Mouse (Mus musculus) frontal cortex, postnatal 36 days (tissue): Measurements from ENCODE around the gene Nrip2.

Source experiments
- DNase-seq, 2 experiments: peaks; one replicate each; pipeline ENCODE4 v3.0.0; 2022; ENCODE audit warnings: low spot score in 2 of 2

Gene Nrip2

DNA sequence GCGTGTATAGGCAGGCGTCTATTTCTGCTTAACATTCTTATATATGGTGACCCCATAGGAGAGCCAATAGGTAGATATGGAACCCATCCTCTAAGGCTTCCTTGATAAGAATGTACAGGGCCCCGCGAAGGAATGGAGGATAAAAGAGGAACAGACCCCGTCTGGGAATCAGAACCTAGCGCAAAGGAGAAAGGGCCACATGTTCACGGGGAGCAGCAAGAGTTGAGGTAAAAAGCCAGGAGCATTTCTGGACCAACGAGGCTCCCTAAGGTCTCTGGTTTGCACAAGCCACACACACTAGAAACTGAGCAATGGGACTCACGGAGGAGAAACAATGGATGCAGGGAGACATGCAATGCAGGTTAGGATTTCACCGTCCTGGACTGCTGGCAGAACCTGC is 38.2 kb downstream of the Nrip2 start:
- no peak for DNase-seq

DNA sequence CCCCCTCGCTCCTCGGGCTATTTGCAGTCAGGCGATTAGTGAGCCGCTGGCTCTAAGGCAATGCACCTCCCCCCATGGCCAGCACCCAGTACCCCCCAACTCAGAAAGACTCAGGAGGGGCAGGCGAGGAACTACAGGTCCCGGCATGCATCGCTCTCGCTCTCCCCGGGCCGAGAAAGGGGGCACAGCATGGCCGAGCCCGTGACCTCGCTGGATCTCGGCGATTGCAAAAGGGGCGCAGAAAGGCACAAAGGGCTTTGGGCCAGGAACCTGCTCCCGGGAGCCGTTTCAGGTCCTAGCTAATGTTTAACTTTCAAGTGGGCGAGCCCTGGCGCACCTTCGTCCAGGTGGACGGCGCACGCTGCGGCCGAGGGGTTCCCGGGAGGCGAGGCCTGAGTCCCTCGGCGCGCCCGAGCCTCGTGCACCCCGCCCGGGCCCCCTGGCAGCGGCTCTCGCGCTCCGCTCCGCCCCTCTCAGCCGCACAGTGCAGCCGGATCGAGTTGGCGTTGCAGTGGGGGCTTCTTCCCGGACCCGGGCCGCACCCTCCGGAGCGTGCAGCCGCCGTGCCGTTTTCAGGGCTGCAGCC is 38.7 kb downstream of the Nrip2 start:
- DNase-seq: peak; percentile 52 to 59

DNA sequence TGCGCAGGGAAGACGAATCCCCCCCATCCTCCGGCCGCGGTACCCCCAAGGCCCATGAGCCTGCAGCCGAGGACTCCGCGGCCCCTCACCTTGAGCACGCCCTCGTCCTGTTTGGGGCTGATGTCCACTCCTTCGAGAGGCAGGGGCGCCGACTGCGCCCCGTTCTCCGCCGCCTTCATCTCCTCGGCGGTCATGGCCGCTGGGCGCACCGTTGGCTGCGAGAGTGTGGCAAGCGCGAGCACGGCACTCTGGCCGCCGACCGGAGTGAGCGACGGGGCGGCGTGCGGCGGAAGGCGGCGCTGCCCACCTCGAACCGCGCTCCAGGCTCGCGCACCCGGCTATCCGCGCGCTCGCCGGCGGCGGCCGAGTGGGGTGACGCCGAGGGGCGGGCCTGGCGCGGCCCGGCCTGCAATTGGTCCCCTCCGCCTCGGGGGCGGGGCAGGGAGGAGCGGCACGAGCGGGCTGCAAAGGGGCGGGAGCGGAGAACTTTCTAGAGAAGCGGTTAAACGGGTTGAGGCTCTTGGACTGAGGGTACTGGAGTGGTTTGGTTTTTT is 39.3 kb downstream of the Nrip2 start, which contains the start of gene Fkbp4:
Fkbp4 (minus strand) TSS at position 361 of the 554 bp plus-strand sequence.
- DNase-seq: peak; percentile 91

DNA sequence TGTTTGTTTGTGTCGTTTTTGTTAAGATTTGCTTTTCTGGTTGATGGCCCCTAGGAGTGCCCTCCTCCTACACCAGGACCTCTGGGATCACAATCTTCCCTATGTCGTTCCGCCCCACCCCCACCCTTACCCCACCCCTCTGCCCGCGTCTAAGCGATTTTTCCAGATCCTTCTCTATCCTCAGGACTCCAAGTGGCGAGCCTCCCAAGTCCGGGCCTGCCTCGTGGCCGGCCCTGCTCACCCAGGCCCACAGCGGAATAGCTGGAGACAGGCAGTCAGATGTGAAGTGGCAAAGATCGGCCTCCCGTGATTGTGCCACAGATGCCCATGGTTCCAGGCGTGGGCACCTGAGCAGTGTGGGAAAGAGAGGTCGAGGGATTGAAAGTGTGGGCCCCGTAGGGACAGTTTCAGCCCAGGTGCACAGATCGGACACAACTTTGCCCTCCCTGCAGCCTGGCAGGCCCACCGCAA is 39.8 kb downstream of the Nrip2 start:
- DNase-seq: peak in 1 of 2 experiments; percentile 21

DNA sequence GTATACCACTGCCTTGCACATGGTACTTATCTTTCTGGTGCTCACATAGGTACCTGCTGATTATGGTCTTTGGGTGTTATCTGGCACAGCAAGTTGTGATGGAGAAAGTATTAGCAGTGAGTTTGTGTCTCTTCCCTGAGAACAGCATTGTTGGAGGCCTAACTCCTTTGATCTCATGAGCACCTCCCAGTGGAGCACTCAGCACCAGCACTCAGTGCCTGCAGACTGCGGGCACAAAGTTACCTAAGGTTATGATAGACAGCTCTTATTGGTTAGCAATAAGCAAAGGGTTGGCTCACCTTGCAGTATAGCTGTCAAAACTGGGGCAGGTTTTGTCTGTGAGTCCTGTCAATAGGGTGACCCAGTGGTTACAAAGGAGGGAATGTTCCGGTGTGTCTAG is 41.1 kb downstream of the Nrip2 start:
- DNase-seq: no peak

DNA sequence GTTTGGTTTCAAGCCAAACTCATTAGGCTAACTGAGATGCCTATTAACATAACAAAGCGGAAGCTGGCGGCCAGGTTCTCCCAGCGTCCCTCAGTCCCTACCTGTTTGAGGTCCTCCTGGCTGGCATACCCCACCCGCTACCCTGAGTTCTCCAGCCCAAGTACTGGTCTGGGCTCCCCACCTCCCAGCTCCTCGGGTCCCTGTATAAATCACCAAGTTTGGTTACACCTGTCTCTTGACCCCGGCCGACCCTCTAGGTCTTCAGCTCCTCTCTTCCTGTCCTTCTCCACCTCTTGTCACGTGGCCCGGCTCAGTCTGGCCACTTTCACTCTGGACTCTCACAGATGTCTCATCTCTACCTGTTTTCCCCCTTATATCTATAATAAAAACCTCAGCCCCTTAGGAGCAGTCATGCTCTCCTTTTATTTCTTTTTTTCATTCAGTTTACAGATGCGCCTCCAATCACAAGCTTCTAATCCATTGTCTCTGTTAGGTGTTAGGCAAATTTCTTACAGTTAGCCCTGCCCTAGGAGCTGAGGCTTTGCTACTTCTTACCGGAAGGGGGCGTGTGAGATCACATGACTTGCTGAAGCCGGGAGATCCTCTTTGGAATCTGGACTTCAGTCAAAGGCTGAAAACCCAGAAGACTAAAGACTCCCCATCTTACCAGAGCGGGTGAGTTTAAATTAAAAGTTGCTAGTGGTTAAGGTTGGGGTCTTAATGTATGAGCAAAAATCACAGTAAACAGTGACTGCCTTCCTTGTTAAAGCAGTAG is 46.9 kb downstream of the Nrip2 start:
- DNase-seq: peak; percentile 30 to 44

DNA sequence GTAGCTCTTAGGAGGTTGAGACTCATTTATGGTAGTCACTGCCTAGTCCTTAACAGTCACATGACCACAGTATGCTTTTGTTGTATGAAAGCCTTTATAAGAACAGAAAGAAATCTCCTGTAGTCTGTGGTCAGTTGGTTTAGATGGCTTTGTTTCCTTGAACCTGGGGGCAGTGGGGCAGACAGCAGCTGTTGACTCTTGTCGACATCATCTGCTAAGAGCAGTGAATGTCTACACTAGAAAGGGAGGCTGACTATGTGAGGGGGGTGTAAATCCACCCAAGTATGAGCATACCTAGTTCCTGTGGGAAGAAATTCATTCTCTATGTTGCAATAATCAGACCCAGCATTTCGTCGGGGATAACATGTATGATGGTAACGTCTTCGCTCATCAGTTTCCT is 48.0 kb downstream of the Nrip2 start:
- DNase-seq: no peak

DNA sequence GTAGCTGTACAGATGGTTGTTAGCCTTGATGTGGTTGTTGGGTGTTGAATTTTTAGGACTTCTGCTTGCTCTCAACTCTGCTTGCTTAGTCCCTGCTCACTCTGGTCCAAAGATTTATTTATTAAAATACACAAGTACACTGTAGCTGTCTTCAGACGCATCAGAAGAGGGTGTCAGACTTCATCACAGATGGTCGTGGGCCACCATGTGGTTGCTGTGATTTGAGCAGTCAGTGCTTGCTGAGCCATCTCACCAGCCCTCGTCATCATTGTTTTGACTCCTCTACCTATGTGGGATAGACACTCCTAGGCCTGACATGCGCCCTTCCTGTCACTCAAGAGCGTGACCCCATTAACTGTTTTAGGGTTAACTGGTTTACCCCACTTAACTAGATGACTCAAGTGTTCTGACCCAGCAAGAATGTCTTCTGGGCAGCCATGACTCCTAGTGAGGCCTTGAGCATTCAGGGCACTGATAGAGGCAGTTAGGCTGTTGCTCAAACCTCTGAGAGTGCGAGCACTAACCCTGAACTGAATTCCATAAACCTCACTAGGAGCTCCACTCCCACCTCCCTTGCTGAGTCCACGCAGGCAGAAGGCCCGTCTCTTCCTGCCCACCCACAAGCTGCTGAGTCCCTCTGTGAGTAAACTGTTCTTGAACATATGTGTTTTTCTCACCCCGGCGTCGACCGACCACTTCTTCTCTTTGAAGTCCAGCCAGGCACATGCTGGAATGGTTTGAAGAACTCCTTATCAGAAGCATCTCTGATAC is 56.9 kb downstream of the Nrip2 start:
- peak; percentile 24 to 31 for DNase-seq

DNA sequence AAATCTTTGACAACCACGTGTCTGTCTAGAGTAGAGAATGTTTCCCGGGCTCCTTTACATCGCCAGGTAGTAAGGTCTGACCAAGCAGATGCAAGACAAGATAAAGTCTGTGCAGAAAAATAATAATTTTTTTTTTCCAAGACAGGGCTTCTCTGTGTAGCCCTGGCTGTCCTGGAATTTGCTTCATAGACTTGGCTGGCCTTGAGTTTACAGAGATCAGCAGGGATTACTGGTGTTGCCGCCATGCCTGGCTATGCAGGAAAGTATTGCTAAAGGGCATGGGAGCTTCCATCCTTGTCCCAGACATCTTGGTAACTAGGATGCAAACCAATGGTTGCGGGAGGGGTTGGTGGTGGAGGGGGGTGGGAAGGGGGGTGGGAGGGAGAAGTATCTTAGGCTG is 58.1 kb downstream of the Nrip2 start:
- no peak for DNase-seq

DNA sequence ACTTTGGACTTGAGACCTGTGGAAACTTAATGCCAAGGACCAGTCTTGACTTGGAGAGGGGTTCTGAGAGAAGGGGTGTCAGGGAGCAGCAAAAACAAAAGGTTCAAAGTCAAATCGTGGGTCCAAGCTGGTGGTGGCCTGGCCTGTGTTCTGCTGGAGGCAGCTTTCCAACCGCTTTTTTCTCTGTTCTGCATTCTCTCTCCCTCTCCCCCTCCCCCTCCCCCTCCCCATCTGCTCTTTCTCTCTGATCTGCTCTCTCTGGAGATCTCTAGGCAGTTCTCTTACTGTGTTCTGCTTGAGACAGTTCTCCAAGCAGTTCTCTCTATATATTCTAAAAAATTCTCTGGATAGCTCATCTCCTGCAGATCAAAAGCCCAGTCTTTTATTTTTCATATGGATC is 61.2 kb downstream of the Nrip2 start:
- no peak for DNase-seq

DNA sequence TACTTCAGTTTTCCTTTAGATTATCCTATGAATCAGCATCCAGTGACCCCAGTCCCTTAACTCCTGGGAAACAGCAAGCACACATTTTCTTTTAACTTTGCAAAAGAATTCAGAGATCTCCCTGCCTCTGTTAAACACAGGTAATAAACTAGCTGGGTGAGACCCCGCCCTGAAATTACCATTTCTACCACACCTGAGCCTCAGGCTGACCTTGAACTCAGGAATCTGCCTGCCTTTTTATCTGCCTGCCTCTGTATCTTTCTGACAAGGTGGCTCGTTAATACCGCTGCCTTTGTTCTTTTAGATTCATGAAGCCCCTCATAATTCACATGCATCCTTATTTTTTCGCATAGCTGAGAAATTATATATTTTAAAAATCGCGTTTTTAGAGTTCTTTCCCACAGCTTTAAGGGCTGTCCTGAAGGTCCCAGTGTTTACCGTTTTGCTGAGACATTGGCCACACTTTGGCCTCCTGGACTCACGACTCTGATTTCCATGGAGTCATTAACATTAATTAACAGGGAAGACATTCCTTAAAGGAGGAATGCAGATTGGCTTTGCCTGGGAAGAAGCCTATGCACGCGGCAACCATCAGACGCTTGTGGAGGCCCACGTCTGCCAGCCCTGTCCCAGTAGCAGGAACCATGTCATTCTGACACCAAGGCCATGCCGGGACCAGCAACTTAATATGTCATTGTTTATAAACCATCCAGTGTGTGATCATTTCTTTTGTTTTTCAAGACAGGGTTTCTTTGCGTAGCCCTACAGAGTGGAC is 61.8 kb downstream of the Nrip2 start:
- DNase-seq: no peak

DNA sequence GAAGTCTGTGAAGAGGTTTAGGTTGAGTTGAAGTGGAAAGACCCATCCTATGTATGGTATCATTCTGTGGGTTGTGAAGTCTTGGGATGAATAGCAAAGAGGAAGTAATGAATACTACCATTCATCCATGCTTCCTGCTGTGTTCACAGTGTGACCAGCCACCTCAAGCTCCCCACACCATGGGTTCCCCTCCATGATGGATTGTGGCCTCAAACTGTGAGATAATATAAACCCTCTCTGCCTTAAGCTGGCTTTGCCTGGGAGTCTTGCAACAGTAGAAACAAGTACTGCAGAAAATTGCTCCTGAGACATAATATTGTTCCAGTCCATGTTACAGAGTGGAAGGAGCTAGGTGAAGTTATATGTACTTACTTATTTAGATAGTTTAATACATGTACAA is 62.5 kb downstream of the Nrip2 start:
- DNase-seq: no peak

DNA sequence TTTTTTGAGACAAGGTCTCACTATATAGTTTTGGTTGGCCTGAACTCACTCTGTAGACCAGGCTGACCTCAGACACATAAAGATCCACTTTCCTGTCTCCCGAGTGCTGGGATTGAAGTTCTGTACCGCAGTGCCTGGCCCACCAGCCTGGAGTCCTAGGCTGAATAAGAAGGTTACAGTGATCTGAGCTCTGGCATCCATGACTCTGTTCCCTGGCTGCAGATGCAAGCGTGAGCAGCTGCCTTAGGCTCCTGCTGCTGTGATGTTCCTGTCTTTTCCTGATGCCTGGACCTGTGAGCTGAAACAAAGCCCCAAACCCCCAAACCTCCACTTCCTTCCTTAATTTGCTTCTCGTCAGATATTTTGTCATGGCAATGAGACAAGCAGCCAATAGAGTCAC is 65.9 kb downstream of the Nrip2 start:
- DNase-seq: no peak
